Mouse (Mus musculus) c-Kit-positive CD71-negative TER-119-negative erythroid progenitor cells, embryonic 14.5 days (primary cell): ENCODE data around the gene Cdk14.
A peak's percentile ranks its signal among the peaks of the same experiment; 100 is the strongest.

Experiments
- DNase-seq: peaks from one replicate; pipeline ENCODE4 v3.0.0-alpha.2; 2013; ENCODE audit warnings: low read depth

The Cdk14 gene

DNA sequence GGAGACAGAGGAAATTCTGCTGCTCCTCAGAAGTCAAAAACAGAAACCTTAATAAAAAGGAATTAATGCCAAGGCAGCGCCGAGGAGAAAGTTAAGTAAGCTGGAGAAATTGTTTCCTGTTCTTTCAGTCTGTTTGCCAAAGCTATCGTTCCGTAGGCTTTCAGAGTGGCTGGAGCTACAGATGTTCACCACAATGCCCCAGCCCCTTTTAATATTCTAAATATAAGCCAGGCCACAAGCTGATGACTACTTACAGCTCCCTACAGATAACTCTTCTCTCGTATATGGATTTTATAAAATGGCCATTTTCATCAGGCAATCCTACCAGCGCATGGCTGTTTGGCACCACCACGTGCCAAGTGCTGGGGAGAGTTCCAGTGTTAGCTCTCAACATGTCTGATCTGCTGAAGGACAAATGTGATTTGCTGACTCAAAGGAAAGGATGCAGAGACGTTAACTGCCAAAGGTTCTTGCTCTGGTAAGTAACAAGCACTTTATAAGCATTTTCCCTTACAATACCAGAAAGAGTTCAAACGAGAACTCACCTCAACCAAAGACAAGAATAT, 106.8 kb downstream of the Cdk14 start:
- no peak for DNase-seq

DNA sequence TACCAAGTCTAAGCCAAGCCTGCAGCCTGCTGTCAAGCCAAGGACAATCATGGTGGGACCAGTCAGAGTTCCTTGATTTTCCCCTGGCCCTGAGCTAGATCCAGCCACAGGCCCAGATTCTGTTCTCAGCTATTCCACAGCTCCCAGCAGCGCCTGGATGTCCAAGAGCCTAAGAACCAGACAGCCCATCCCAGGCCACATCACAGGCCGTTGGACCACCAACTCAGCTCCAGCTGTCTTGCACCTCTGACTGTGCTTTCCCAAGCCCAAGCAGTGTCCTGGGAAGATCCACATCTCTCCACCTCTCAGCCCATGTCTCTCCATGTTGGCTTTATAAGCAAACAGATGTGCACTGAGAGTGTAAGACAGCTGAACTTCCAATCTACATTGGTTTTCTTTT, 114.8 kb downstream of the Cdk14 start:
- no peak for DNase-seq

DNA sequence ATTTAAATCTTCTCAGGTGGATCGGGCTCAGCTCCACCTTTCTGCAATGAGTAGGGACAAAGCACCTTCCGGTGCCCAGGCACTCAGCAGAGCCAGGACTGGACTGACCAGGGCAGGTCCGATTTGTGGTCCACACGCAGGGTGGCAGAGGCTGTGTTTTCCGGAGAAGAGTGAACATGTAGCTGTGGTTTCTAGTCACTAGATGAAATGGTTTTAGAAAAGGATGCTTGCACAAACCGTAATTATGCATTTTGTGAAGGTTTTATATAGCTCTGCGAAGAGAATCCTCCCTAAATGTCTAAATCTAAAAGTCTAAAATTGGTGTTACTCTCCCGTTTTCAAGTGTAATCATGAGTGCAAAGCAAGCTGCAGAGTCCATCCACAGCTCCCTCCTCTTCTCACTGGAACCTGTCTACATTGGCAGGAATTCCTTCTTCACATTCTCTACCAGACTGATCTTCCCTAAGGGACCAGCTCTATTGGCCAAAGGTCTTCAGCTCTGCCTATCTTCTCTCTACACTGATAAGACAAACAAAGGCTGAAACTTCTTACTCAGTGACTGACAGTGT, 116.9 kb downstream of the Cdk14 start:
- DNase-seq = no peak

DNA sequence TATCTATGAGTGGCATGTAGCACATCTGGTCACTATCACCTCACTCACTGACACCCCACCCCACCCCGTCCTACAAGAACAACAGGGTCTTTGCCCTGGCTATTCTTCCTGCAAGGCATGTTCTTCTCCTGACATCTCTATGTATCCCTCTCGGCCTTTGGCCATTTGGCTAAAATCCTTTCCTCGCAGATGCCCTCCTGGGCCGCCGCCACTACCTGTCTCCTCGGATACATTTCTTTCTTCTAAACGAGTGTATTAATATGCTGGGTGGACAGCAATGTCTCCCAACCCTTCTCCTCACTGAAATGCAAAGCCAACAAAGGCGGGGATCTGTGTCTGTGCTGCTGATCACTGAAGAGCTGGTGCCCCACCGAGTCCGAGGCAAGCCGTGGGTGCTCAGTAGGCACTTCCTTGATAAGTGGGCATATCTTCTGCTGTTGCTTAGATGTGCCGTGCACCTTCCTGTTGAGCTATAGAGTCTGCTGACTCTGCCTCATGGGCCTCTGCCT, 118.5 kb downstream of the Cdk14 start:
- DNase-seq = no peak

DNA sequence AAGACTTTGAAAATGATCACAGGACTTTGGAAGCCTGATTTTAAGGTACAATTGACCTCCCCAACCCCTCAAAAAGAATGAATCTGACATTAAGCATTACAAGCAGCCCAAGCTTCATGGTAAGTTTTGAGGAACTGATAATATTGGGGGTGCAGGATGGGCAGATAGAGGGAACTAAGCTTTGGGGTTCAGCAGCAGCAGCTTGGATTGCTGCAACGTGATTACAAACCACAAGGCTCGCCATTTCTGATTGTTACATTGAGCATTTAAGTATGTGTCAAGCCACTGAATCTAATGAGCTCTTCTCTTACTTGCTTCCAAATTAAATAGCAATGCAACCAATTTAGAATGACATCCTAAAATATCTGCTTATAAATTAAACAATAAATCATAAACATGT, 119.1 kb downstream of the Cdk14 start:
- no peak for DNase-seq

DNA sequence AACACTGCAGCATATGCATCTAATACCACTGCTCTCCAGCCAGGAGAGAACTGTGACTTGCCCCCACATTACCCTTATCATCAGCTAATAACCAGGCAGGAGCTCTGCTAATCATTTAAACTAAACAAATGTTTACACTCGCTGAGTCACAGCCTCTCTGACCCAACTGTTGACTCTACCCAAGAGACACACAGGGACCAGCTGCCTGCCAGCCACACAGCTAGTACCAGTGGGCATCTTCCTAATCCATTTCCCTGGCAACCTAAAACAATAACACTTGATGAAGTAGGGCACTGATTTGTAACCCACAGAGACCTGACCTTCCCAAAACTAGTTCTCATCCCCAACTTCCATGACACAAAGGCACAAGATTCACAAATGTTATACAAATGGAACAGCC, 119.8 kb downstream of the Cdk14 start:
- no peak for DNase-seq

DNA sequence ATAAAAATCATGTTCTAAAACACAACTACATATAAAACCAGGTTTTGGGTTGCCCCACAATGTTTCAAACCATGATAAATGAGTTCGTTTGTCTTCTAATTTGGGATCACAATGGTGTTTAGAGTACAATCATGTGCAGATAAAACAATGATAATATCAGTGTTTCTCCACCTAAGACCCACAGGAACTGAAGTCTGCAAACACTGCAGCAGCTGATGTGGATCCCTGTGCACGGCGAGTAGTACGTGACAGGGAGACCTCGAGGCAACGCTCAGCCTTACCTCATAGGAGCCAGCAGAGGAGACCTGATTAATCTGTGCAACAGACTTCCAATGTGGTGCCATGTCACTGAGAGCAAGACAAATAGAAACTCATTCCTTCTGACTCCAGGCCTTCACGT, 122.9 kb downstream of the Cdk14 start:
- no peak for DNase-seq

DNA sequence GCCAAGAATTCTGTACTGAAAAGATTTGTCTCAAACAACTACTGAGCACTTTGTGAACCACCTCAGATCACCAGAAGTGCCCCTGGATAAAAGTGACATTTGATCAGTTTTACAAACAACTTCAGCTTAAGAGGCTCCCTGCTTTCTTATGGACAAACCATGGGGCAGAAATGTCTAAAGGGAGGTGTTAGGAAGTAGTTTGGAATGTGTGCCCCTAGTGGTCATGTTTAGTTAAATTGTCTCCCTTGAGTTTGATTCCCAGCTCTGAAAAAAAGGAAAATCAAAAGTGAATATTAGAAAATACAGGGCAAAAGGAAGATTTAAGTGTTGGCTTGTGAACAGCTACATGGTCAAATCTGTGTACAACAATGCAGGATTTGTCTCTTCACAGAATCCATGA, 123.3 kb downstream of the Cdk14 start:
- no peak for DNase-seq

DNA sequence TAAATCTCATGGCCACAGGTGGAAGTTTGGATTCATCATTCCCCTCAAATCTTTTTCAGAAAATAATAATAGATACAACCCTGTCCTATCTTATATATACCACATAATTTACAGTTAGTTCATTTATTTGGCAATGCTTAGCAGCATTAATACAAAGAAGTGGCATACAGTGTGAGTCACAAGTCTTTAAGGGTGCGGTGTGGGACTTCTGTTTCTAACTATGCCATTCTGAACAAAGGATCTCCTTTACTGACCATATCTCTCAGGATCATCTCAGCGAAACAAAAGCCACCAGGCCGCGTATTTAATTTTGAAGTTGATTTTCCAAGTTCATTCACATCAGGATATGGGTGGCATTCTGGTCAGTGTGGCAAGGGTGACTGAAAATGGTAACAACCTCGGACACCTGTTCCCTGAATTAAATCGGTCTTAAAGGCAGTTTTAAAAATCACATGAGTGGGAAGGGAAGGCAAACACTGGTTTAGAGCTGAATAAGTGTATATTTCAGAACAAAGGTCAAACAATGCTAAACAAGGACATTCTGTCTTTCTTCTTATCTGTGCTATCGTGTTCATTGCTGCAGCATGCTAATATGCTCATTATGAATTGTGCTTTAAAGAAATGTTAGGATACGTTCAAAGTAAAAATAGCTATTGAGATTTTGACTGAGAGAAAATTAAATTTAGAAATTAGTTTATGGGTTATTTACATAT, 127.1 kb downstream of the Cdk14 start:
- DNase-seq = no peak

DNA sequence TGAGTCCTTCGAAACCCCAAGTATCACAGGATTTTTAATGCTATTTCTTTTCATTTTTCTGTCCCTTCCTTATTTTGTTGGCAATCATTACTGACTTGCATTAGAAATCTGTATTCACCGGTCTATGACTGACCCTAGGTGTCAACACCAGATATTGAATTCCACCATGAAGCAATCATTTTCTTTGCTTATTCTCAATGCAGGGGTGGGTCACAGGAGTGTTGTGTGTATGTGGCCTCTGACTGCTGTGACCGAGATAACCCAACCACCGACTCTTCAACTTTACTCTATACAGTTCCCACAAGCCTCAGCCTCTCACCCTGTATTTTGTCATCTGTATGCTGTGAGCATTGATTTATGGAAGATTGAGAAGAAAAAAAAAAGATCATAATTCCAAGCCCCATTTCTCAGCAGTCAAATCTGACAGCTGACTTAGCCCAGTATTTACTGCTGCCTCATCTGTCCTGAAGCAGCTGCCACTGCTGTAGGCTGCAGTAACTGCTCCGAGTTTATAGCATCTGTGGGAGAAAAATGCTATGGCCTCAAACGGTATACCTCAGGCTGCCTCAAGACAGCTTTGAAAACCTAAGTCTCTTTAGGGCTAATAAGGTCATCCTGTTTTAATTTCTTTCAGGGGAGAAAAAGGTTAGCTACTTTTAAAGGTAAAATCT, 128.7 kb downstream of the Cdk14 start:
- no peak for DNase-seq

DNA sequence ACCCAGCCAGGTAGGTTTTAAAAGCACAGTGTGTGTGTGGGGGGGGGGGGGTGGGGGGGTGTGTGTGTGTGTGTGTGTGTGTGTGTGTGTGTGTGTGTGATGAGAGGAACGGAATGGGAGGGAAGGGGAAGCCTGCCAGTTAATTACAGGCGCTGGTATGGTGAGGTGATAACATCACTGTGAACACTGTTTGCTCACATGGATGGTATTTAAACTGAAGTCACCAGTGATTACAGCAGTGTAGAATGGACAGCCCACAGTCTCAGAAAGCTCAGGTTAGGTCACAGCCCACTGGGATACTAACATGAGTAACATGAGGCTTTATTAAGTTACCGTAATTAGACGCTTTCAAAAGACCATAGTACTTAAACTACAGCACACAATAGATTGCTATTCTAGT, 129.4 kb downstream of the Cdk14 start:
- DNase-seq = no peak

DNA sequence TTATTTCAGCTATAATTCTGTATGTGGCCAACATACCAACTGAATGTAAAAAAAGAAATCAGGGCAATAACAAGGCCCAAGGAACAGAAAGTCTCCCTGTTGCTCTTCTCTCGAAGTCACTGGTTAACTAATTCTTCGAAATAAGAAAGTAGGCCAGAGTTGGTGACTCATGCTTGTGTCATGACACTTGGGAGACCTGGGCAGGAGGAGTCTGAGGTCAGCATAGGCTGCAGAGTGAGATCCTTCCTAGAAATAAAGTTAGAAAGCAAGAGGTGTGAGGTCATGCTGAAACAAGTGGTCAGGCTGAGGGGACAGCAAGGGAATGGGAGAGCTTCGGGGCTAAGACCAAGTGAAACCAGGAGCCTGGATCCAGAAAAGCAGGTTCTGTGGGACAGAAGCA, 134.2 kb downstream of the Cdk14 start:
- no peak for DNase-seq

DNA sequence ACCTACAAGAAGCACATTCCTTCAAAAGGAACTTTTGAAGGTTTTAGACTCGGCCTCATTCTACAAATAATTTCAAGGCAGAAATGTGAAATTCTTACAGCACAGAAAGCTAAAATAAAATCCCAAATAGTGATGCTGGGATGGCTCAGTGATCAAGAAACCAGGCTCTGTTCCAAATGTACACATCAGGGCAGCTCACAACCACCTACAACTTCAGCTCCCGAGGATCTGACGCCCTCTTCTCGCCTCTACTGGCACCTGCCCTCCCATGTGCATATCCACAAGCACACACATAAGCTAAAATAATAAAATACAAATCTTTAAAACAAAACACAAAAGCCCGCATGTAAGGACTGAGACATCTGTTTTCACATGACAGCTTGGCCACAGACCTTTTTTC, 135.6 kb downstream of the Cdk14 start:
- no peak for DNase-seq

DNA sequence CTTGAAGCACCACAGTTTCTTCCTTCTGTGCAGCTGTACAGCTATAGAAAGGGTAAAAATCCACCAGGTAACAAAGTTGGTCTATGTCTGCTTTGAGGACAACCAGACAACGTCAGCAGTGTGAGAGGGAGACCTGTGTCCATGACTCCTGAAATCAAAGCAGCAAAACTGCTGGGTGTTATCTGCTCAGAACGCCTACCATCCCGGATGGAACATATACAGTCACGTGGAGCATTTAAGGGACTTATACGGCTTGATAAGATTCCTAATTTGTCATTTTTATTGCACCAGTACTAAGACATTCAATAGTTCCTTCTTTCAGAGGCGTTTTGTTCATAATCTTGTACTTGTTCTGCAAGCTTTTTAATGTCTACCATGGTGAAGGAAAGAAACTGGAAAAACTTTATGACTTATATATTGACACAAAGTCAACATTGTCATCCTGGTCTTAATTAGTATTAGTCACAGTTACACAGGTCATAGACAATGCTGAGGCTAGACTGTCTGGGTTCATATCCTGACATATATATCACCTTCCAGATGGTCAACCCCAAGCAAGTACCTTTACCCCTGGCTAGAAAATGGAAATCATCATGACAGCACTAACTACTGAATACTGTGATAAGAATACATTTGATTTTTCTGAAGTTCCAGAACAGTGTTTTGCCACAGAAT, 136.2 kb downstream of the Cdk14 start:
- no peak for DNase-seq

DNA sequence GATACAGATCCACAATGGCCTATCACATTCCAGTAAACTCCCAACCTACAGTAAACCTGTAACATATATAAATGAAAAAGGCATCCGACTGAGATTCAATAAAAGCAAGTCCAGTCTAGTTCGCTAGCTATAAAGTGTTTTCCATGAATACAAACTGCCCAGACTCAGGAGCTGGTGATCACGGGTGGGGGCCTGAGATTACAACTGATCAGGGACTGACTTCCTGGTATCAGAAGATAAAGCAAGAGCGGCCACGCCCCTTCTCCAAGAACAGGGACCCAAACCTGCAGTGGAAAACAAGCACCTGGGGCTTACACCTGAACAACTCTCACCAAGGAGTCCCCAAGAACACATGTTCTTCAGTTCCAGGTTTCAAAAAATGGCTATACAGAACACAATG, 137.7 kb downstream of the Cdk14 start:
- no peak for DNase-seq

DNA sequence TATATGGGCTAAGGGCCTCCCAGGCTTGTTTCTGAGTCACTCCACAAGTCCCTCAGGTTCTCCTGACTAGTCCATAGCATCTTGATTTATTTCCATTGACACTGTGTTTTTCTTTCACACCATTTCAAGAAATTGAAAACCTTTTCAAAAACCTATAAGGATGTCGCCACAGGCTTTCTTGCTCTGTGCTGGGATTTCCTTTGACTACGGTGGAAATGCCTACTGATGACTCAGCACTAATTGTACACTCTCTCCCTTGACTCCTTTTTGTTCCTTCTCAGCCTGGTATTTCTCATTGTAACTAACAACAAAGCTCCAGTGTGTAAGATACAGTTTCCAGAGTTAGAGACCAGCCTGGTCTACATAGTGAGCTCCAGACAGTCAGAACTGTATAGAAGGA, 144.8 kb downstream of the Cdk14 start:
- DNase-seq = no peak

DNA sequence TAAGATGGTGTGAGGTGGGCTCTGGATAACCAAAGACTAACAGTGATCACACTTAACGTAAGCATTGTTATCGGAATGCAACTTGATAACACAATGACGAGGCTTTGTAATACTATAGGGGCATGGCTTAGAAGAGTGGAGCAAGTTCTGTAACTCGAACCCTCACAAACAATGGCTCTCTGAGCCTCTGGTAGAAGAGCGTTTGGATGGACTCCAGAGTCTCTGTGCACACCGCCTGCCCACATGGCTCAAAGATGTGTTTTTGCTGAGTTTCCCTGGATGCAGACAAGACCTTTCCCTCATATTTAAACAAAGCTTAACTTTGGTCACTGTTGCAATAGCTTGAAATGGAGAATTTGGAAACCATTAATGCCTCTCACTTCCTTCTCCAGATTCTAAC, 145.8 kb downstream of the Cdk14 start:
- no peak for DNase-seq

DNA sequence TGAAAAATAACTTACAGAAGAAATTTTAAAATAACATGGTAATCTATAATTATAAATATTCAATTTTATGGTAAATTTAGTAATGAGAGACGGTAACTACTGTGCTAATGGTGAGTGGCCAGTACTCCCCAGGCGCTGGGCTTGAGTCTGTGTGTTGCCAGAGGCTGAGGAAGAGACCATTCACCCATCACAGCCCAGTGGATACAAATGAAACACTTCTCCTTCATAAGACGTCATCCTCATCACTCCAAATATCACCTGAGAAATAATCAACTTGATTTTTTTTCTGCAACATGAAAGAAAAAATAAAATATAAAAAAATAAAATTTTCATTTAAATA, 153.4 kb downstream of the Cdk14 start:
- no peak for DNase-seq

DNA sequence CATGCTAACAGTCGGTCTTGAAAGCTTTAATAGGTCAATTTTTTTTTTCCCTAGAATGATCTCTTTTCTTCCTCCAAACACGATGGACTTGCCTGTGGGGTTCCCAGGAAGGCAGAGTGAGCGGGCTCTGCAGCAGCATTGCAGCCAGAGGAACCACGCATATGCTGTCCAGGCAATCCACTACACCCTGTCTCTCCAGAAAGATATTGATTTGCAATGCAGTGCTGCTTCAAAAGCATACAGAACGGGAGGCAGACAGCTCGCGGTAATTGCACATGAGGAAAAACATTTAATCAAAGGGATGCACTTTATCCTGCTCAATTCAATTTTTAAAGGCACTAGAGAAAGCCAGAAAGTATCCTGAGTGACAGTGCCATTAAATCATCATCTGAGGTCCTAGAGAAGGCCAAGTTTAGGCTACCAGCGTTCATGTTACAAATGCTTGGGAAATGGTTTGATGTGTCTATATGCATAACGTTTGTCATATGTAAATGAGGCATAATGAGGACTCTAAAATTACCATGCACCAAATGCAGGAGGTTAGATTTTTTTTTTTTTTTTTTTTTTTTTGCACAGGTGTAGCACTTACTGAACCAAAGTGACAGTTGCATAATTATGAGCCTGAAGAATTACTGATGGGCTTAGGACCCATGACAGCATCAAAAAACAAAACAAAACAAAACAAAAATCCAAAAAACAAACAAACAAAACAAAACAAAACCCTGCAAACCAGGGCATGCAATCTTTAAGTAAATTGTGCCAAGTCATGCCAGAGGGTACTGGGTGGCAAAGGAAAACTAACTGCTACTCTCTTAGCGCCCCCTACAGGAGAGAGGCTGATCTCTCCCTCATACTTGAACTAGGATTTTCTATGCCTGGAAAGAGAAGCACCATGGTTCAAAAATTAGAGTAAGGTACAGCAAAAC, 154.0 kb downstream of the Cdk14 start:
- peak; percentile 34 for DNase-seq

DNA sequence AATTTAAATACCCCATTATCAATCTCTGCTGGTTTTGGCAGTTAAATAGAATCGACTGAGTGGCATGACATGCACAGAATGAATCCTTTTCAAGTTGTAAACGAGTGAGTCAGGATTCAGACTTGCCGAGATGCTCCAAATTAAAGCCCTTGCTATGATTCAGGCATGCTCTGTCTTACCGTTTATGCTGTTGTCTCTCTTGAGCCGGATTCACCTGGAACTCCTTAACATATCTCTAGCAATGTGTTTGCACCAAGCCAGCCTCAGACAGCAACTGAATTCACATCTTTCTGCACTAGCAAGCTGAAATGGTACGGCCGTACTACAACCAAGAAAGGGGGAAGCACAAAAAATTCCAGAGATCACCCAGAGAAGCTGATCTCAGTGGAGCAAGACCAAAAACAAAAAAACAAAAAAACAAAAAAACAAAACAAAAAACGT, 154.7 kb downstream of the Cdk14 start:
- no peak for DNase-seq

DNA sequence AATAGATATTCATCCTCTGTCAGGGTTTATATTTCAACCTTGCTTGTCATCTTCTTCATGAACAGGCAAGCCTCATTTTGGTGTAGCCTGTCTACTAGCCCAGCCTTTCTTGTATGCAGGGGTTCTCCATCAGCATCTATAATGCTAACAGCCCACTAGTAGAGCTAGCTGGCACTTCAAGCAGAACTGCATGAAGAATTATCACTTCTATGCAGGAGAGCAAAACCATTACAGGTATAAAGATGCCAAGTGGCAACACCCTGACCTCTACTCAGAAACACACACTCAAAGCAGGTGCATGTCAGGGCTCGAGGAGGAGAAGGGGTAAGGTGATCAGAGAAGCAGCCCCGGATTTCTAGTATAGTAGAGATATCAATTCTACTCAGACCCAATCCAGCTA, 155.4 kb downstream of the Cdk14 start:
- DNase-seq = no peak
